Mouse (Mus musculus) embryonic facial prominence, embryonic 14.5 days (tissue): Measurements from ENCODE around the gene Cers6. TPM values are rescaled to one million over a fixed set of nuclear protein-coding genes. Genes with fewer than 3 reads are reported as not detected.

Source experiments
- ATAC-seq: fragments of 200-750 bp; cut with Nextera tagmentation; 2 replicates; pipeline ENCODE4 v1.8.0; 2017; ENCODE audit warnings: low read depth, moderate number of reproducible peaks, moderate TSS enrichment
- DNase-seq: peaks from one replicate; pipeline ENCODE4 v3.0.0-alpha.2; 2015; ENCODE audit warnings: low spot score
- H3K27ac ChIP-seq: fragments of 300-500 bp; sonication (generic); replicated peaks from 2 replicates; pipeline ENCODE4 v1.5.1; 2014; ENCODE audit warnings: low read depth, mild to moderate bottlenecking, low read length, moderate library complexity
- H3K27me3 ChIP-seq: fragments of 300-500 bp; sonication (generic); replicated peaks from 2 replicates; pipeline ENCODE4 v1.6.1; 2014; ENCODE audit warnings: low read length; ENCODE audit not compliant: control insufficient read depth, insufficient read depth
- H3K36me3 ChIP-seq: fragments of 300-500 bp; sonication (generic); 2 replicates; pipeline ENCODE4 v1.6.1; 2014; ENCODE audit warnings: low read length, mixed read lengths; ENCODE audit not compliant: control insufficient read depth, insufficient read depth
- H3K4me1 ChIP-seq: fragments of 300-500 bp; sonication (generic); 2 replicates; pipeline ENCODE4 v1.6.1; 2014; ENCODE audit warnings: antibody characterized with exemption, low read length; ENCODE audit not compliant: control insufficient read depth, insufficient read depth
- H3K4me2 ChIP-seq: fragments of 300-500 bp; sonication (generic); 2 replicates; pipeline ENCODE4 v1.6.1; 2014; ENCODE audit warnings: low read depth, mild to moderate bottlenecking, low read length, moderate library complexity, mixed read lengths
- H3K4me3 ChIP-seq: fragments of 300-500 bp; sonication (generic); 2 replicates; pipeline ENCODE4 v1.5.1; 2014; ENCODE audit warnings: low read depth, mild to moderate bottlenecking, low read length
- H3K9ac ChIP-seq: fragments of 300-500 bp; sonication (generic); 2 replicates; pipeline ENCODE4 v1.6.1; 2014; ENCODE audit warnings: low read depth, mild to moderate bottlenecking, low read length, moderate library complexity, mixed read lengths
- H3K9me3 ChIP-seq: fragments of 300-500 bp; sonication (generic); 2 replicates; pipeline ENCODE4 v1.6.1; 2016; ENCODE audit warnings: low read length; ENCODE audit not compliant: control insufficient read depth
- WGBS: fragments of 180-500 bp; shearing (Covaris S2); extraction: QIAGEN DNeasy Blood & Tissue Kit; methylation state at CpG from one replicate; pipeline ENCODE4 v1.1.7; 2014; 5-methylcytosine and 5-hydroxymethylcytosine counted together
- polyA plus RNA-seq: library from polyadenylated mRNA; unstranded; fragments of >200 nt; fragmentation: Nextera tagmentation; extraction: Ambion mirVana; gene quantifications from 2 replicates; pipeline ENCODE4 v1.2.1, GENCODE M21; 2014

Gene Cers6
- polyA plus RNA-seq, 1 experiment from 2014 or later: 24.3 TPM

- H3K4me1 ChIP-seq: no peaks in the 10 kb centered on the region
- peaks cover 3% of the 10 kb centered on the region; the same call in 1 of the 2 replicates for H3K9me3 ChIP-seq
- no peak for ATAC-seq
- H3K36me3 ChIP-seq: no peaks in the 10 kb centered on the region
- 97% methylated on average over 3 of the region's 3 CpGs for WGBS
- no peak for DNase-seq
- H3K27ac ChIP-seq: no peak overlapping the region
- H3K4me3 ChIP-seq: no peak overlapping the region
- no peak overlapping the region for H3K9ac ChIP-seq
- H3K4me2 ChIP-seq: no peak overlapping the region
- no peaks in the 10 kb centered on the region for H3K27me3 ChIP-seq
Observed at GRCm38 (mm10) chr2:68937833-68938232, 76.6 kb downstream of the Cers6 start.

GRCm38 (mm10) chr2:68944898-68945297 lies 83.7 kb downstream of the Cers6 start:
- no peaks in the 10 kb centered on the region for H3K27me3 ChIP-seq
- WGBS: 43% methylated on average over 2 of the region's 2 CpGs
- peaks cover 3% of the 10 kb centered on the region; the same call in 1 of the 2 replicates for H3K9me3 ChIP-seq
- no peak overlapping the region for H3K4me2 ChIP-seq
- H3K36me3 ChIP-seq: peaks cover 13% of the 10 kb centered on the region
- no peak overlapping the region for H3K27ac ChIP-seq
- no peaks in the 10 kb centered on the region; the same call in 1 of the 2 replicates for H3K4me1 ChIP-seq
- peak; percentile 61 for DNase-seq
- no peak overlapping the region for H3K4me3 ChIP-seq
- no peak overlapping the region for H3K9ac ChIP-seq
- no peak for ATAC-seq

- DNase-seq (no peak), ATAC-seq (no peak)
- Histone ChIP-seq H3K36me3 (peaks cover 20% of the 10 kb centered on the region), H3K27ac (no peak overlapping the region), H3K9me3 (peaks cover 3% of the 10 kb centered on the region; the same call in 1 of the 2 replicates), H3K9ac (no peak overlapping the region), H3K27me3 (no peaks in the 10 kb centered on the region), H3K4me2 (no peak overlapping the region), H3K4me1 (no peaks in the 10 kb centered on the region; the same call in 1 of the 2 replicates), H3K4me3 (no peak overlapping the region)
- WGBS: 69% methylated on average over 2 of the region's 2 CpGs
Observed at GRCm38 (mm10) chr2:68945976-68946375, 84.7 kb downstream of the Cers6 start.

- H3K9me3 ChIP-seq: peaks cover 5% of the 10 kb centered on the region; the same call in 1 of the 2 replicates
- H3K27ac ChIP-seq: no peak overlapping the region
- no peak overlapping the region for H3K4me2 ChIP-seq
- no peak overlapping the region for H3K9ac ChIP-seq
- ATAC-seq (no peak), DNase-seq (no peak)
- peaks cover 23% of the 10 kb centered on the region for H3K36me3 ChIP-seq
- H3K27me3 ChIP-seq: no peaks in the 10 kb centered on the region
- H3K4me1 ChIP-seq: no peaks in the 10 kb centered on the region; the same call in 1 of the 2 replicates
- 89% methylated on average over 5 of the region's 5 CpGs for WGBS
- no peak overlapping the region for H3K4me3 ChIP-seq
Observed at GRCm38 (mm10) chr2:68946819-68947218, 85.6 kb downstream of the Cers6 start.

- 91% methylated on average over 2 of the region's 2 CpGs for WGBS
Observed at GRCm38 (mm10) chr2:68949137-68949536, 87.9 kb downstream of the Cers6 start.

GRCm38 (mm10) chr2:68949728-68950127 lies 88.5 kb downstream of the Cers6 start:
- Histone ChIP-seq H3K9me3 (peaks cover 10% of the 10 kb centered on the region; the same call in 1 of the 2 replicates), H3K4me1 (no peaks in the 10 kb centered on the region; the same call in 1 of the 2 replicates), H3K9ac (no peak overlapping the region), H3K4me3 (no peak overlapping the region), H3K4me2 (no peak overlapping the region), H3K27ac (no peak overlapping the region), H3K36me3 (peaks cover 23% of the 10 kb centered on the region), H3K27me3 (no peaks in the 10 kb centered on the region)
- 80% methylated on average over 5 of the region's 5 CpGs for WGBS
- no peak for DNase-seq
- ATAC-seq: no peak

More at GRCm38 (mm10) chr2:68949137-68949536, 87.9 kb downstream of the Cers6 start:
- no peaks in the 10 kb centered on the region; the same call in 1 of the 2 replicates for H3K4me1 ChIP-seq
- H3K4me2 ChIP-seq: no peak overlapping the region
- H3K9ac ChIP-seq: no peak overlapping the region
- H3K36me3 ChIP-seq: peaks cover 23% of the 10 kb centered on the region
- DNase-seq (no peak), ATAC-seq (no peak)
- H3K27me3 ChIP-seq: no peaks in the 10 kb centered on the region
- H3K4me3 ChIP-seq: no peak overlapping the region
- peaks cover 10% of the 10 kb centered on the region; the same call in 1 of the 2 replicates for H3K9me3 ChIP-seq
- no peak overlapping the region for H3K27ac ChIP-seq

GRCm38 (mm10) chr2:68951706-68952105 lies 90.5 kb downstream of the Cers6 start:
- Histone ChIP-seq H3K4me2 (no peak overlapping the region), H3K36me3 (peaks cover 23% of the 10 kb centered on the region), H3K27ac (no peak overlapping the region), H3K27me3 (no peaks in the 10 kb centered on the region), H3K4me3 (no peak overlapping the region), H3K4me1 (no peaks in the 10 kb centered on the region), H3K9me3 (peaks cover 10% of the 10 kb centered on the region; the same call in 1 of the 2 replicates), H3K9ac (no peak overlapping the region)
- ATAC-seq (no peak), DNase-seq (no peak)
- 88% methylated on average over 3 of the region's 3 CpGs for WGBS

GRCm38 (mm10) chr2:68953688-68954087 lies 92.4 kb downstream of the Cers6 start:
- ATAC-seq: no peak

GRCm38 (mm10) chr2:68955496-68955895 lies 94.3 kb downstream of the Cers6 start:
- no peak overlapping the region for H3K27ac ChIP-seq
- DNase-seq (no peak), ATAC-seq (no peak)
- no peak overlapping the region for H3K4me3 ChIP-seq
- H3K27me3 ChIP-seq: no peaks in the 10 kb centered on the region
- H3K4me2 ChIP-seq: no peak overlapping the region
- WGBS: 86% methylated on average over 2 of the region's 2 CpGs
- peaks cover 10% of the 10 kb centered on the region; the same call in 1 of the 2 replicates for H3K9me3 ChIP-seq
- peaks cover 2% of the 10 kb centered on the region; the same call in 1 of the 2 replicates for H3K4me1 ChIP-seq
- H3K36me3 ChIP-seq: peaks cover 7% of the 10 kb centered on the region
- no peak overlapping the region for H3K9ac ChIP-seq

More at GRCm38 (mm10) chr2:68953688-68954087, 92.4 kb downstream of the Cers6 start:
- Histone ChIP-seq H3K27me3 (no peaks in the 10 kb centered on the region), H3K9me3 (peaks cover 10% of the 10 kb centered on the region; the same call in 1 of the 2 replicates), H3K36me3 (peaks cover 18% of the 10 kb centered on the region), H3K27ac (no peak overlapping the region), H3K9ac (no peak overlapping the region), H3K4me3 (no peak overlapping the region), H3K4me2 (no peak overlapping the region), H3K4me1 (peaks cover 2% of the 10 kb centered on the region; the same call in 1 of the 2 replicates)
- DNase-seq: no peak
- WGBS: 86% methylated on average over 2 of the region's 2 CpGs
